Mouse (Mus musculus): Measurements from ENCODE around the gene Ppm1l. TPM values are rescaled to one million over a fixed set of nuclear protein-coding genes. Genes with fewer than 3 reads are reported as not detected.
A peak's percentile ranks its signal among the peaks of the same experiment; 100 is the strongest.

The Ppm1l gene
- polyA plus RNA-seq, 1 experiment from 2014 or later: 7.3 TPM

DNA sequence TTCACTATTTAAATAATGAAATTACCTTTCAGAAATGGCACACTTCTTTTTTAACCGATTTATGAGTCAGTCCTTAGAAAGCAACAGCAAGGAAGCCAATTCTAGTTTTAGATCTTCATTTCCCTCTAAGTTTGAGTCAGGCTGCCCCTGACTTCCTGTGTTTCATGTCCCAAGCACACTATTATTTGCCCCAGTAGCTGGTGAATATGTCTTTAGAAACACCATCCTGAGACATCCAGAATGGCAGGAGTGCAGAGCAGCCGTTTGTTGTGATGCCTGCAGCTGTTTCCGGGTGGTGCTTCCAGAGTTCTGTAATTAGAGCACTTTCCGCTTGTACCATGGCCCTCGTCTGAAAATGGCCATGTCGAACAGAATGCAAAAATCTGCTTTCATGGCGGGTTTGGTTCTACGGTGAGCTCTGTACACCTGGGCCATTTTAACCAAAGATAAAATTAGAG is 208.4 kb downstream of the Ppm1l start:
- ATAC-seq (replicated peaks; ENCODE audit: low FRiP score, low TSS enrichment, low read depth) (no peak), DNase-seq (ENCODE audit: low spot score) (no peak)
- Histone ChIP-seq H3K4me2 (ENCODE audit: low read length) (no peak overlapping the region), H3K4me1 (replicated peaks; ENCODE audit: control insufficient read depth, insufficient read depth, low read length) (peaks cover 16% of the 10 kb centered on the region), H3K4me3 (ENCODE audit: low read depth, low read length) (no peak overlapping the region), H3K27ac (ENCODE audit: low read depth) (no peak overlapping the region), H3K9me3 (ENCODE audit: control insufficient read depth, low read length) (no peaks in the 10 kb centered on the region), H3K9ac (ENCODE audit: low read length) (no peak overlapping the region), H3K27me3 (replicated peaks; ENCODE audit: control insufficient read depth, insufficient read depth, low read length) (no peaks in the 10 kb centered on the region), H3K36me3 (ENCODE audit: control insufficient read depth, insufficient read depth, low read length) (no peaks in the 10 kb centered on the region)
- WGBS: 59% methylated on average over 8 of the region's 8 CpGs

DNA sequence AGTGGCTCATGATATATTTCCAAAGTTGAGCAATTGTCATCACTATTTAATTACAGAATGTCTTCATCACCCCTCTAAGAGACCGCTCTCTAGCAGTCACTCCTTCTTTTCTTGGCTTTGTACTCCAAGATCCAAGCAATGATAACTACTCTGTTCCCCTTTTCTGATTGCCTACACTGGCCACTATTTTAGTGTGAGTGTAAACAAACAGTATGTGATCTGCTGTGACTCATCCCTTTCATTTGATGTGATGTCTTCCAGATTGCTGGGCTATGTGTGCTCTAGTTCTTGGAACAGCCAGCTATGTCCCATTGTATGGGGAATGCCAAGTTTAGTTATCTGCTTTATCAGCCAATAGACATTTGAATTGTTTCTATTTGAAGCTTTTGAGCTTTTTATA is 210.7 kb downstream of the Ppm1l start:
- no peak for ATAC-seq (replicated peaks; ENCODE audit: low FRiP score, low TSS enrichment, low read depth)
- Histone ChIP-seq H3K4me1 (replicated peaks; ENCODE audit: control insufficient read depth, insufficient read depth, low read length) (peaks cover 9% of the 10 kb centered on the region; the same call in 1 of the 2 replicates), H3K9me3 (ENCODE audit: control insufficient read depth, low read length) (no peaks in the 10 kb centered on the region), H3K27me3 (replicated peaks; ENCODE audit: control insufficient read depth, insufficient read depth, low read length) (no peaks in the 10 kb centered on the region), H3K9ac (ENCODE audit: low read length) (no peak overlapping the region), H3K36me3 (ENCODE audit: control insufficient read depth, insufficient read depth, low read length) (no peaks in the 10 kb centered on the region), H3K4me2 (ENCODE audit: low read length) (no peak overlapping the region), H3K4me3 (ENCODE audit: low read depth, low read length) (no peak overlapping the region), H3K27ac (ENCODE audit: low read depth) (no peak overlapping the region)
- no peak for DNase-seq (ENCODE audit: low spot score)
- 68% methylated on average over 1 of the region's 1 CpGs for WGBS

DNA sequence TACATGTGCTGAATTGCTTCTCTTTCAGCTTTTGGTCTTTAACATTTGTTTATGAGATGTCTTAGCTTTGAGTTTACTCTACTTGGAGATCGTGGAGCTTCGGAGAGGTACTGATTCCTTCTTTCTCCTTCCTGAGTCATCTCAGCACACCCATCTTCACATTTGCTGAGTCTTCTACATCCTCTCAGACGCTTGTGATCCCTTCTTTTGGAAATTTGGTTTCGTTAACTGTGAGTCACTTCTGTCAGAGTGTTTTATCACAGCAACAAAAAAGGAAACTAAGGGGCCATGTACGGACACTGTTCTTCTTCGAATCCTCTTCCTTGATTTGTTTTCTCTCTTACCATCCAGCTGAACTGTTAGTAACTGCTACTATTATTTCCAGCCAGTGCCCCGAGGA is 212.9 kb downstream of the Ppm1l start:
- Histone ChIP-seq H3K4me3 (ENCODE audit: low read depth, low read length) (no peak overlapping the region), H3K4me1 (replicated peaks; ENCODE audit: control insufficient read depth, insufficient read depth, low read length) (peaks cover 9% of the 10 kb centered on the region; the same call in 1 of the 2 replicates), H3K36me3 (ENCODE audit: control insufficient read depth, insufficient read depth, low read length) (no peaks in the 10 kb centered on the region), H3K9me3 (ENCODE audit: control insufficient read depth, low read length) (no peaks in the 10 kb centered on the region), H3K4me2 (ENCODE audit: low read length) (no peak overlapping the region), H3K9ac (ENCODE audit: low read length) (no peak overlapping the region), H3K27ac (ENCODE audit: low read depth) (no peak overlapping the region), H3K27me3 (replicated peaks; ENCODE audit: control insufficient read depth, insufficient read depth, low read length) (no peaks in the 10 kb centered on the region)
- ATAC-seq (replicated peaks; ENCODE audit: low FRiP score, low TSS enrichment, low read depth): no peak
- no peak for DNase-seq (ENCODE audit: low spot score)
- WGBS: 39% methylated on average over 7 of the region's 7 CpGs

DNA sequence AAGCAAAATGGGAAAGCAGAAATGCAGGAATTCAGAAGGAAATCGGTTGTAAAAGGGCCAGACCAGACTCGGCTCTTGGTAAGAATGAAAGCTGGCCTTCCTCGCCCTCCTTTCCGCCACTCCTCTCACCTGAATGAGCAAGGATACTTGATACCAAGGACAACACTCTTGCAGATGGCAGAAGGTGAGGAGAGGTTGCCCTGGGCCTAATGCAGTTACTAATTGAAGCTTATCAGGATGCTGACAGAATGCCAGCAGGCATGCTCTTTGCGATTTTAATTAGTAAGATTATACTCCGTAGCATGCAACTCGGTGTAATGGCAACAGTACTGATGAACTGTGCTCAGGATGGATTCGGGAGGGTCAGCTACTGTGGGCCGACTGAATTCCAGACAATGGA is 214.8 kb downstream of the Ppm1l start:
- Histone ChIP-seq H3K27ac (ENCODE audit: low read depth) (no peak overlapping the region), H3K4me2 (ENCODE audit: low read length) (no peak overlapping the region), H3K27me3 (replicated peaks; ENCODE audit: control insufficient read depth, insufficient read depth, low read length) (no peaks in the 10 kb centered on the region), H3K4me3 (ENCODE audit: low read depth, low read length) (no peak overlapping the region), H3K36me3 (ENCODE audit: control insufficient read depth, insufficient read depth, low read length) (no peaks in the 10 kb centered on the region), H3K4me1 (replicated peaks; ENCODE audit: control insufficient read depth, insufficient read depth, low read length) (peaks cover 15% of the 10 kb centered on the region), H3K9ac (ENCODE audit: low read length) (no peak overlapping the region), H3K9me3 (ENCODE audit: control insufficient read depth, low read length) (no peaks in the 10 kb centered on the region)
- WGBS: 92% methylated on average over 9 of the region's 9 CpGs
- ATAC-seq (replicated peaks; ENCODE audit: low FRiP score, low TSS enrichment, low read depth): no peak
- no peak for DNase-seq (ENCODE audit: low spot score)

DNA sequence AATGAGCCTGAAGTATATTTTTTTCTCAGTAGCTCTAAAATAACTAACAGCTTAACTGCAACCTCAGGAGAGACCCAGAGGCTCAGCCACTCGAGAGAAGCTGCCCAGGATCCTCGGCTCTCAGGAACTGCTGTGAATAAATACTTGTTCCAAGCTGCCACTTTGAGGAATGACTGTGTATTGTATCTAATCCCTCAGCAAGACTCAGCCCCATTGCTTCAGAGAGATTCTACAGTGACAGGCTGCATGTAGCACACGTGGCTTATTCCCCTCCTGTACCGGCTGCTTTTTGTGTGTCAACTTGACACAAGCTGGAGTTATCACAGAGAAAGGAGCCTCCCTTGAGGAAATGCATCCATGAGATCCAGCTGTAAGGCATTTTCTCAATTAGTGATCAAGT is 216.0 kb downstream of the Ppm1l start:
- H3K9ac ChIP-seq (ENCODE audit: low read length): no peak overlapping the region
- WGBS: 22% methylated on average over 4 of the region's 4 CpGs
- H3K4me2 ChIP-seq (ENCODE audit: low read length): no peak overlapping the region
- ATAC-seq (replicated peaks; ENCODE audit: low FRiP score, low TSS enrichment, low read depth) (peak; percentile 58; the same call in 1 of the 2 replicates), DNase-seq (ENCODE audit: low spot score) (no peak)
- H3K36me3 ChIP-seq (ENCODE audit: control insufficient read depth, insufficient read depth, low read length): no peaks in the 10 kb centered on the region
- H3K27ac ChIP-seq (ENCODE audit: low read depth): no peak overlapping the region
- H3K4me3 ChIP-seq (ENCODE audit: low read depth, low read length): no peak overlapping the region
- no peaks in the 10 kb centered on the region for H3K27me3 ChIP-seq (replicated peaks; ENCODE audit: control insufficient read depth, insufficient read depth, low read length)
- no peaks in the 10 kb centered on the region for H3K9me3 ChIP-seq (ENCODE audit: control insufficient read depth, low read length)
- peaks cover 18% of the 10 kb centered on the region for H3K4me1 ChIP-seq (replicated peaks; ENCODE audit: control insufficient read depth, insufficient read depth, low read length)

DNA sequence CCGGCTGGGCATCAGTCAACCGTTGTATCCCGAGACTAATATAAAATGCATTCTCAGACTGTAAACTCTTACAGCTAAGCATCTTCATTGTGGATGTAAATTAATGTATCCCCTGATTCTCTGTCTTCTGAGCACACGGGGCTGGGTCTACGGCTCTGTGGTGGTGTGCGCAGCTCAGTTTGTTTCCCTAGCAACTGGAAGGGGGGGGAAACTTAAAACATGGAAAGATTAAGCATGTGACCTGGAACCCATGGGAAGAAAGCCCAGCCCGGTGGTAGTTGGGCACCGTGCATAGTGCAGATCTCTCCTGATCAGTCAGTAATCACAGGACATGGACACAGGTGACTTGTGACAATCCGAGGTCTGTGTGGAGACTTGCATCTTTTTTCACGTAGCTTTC is 218.8 kb downstream of the Ppm1l start:
- no peak overlapping the region for H3K9ac ChIP-seq (ENCODE audit: low read length)
- no peak overlapping the region for H3K4me3 ChIP-seq (ENCODE audit: low read depth, low read length)
- H3K27ac ChIP-seq (ENCODE audit: low read depth): no peak overlapping the region
- 84% methylated on average over 10 of the region's 10 CpGs for WGBS
- no peaks in the 10 kb centered on the region for H3K9me3 ChIP-seq (ENCODE audit: control insufficient read depth, low read length)
- ATAC-seq (replicated peaks; ENCODE audit: low FRiP score, low TSS enrichment, low read depth) (no peak), DNase-seq (ENCODE audit: low spot score) (no peak)
- H3K4me2 ChIP-seq (ENCODE audit: low read length): no peak overlapping the region
- no peaks in the 10 kb centered on the region for H3K36me3 ChIP-seq (ENCODE audit: control insufficient read depth, insufficient read depth, low read length)
- no peaks in the 10 kb centered on the region for H3K27me3 ChIP-seq (replicated peaks; ENCODE audit: control insufficient read depth, insufficient read depth, low read length)
- peaks cover 13% of the 10 kb centered on the region for H3K4me1 ChIP-seq (replicated peaks; ENCODE audit: control insufficient read depth, insufficient read depth, low read length)

DNA sequence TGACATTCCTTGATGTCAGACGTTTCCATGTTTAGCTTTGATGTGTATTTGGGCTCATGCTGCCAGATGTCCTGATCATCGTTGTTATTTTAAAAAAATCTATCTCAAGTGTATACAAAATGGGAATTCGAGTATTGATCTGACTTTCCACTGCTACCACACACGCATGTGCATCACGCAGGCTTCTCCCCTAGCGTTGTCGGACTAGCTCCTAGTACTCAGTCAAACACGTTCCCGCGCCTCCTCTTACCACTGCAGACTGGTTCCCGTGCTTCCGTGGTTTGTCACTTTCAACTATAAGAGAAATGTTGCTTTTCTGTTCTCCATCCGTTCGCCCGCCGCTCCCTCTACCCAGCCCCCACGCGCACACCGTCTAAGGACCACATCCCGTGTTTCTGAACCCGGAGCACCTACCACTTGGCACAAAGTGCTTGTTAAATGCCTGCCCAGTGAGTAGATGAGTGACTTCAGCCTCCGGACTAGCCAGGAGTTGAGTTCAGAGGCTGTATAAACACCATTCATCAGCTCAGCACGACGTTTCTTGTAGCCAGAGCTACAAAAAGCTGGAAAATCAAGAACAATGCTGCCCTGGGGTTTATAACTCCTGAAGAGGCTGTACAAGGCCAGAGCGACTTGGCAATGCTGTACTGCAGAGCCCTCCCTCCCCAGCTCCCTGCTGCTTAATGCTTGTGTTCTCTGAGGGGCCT is 219.4 kb downstream of the Ppm1l start:
- WGBS: 37% methylated on average over 25 of the region's 25 CpGs
- Histone ChIP-seq H3K27me3 (replicated peaks; ENCODE audit: control insufficient read depth, insufficient read depth, low read length) (no peaks in the 10 kb centered on the region), H3K9me3 (ENCODE audit: control insufficient read depth, low read length) (no peaks in the 10 kb centered on the region), H3K27ac (ENCODE audit: low read depth) (peak overlapping the region; percentile 57; the same call in 1 of the 2 replicates), H3K36me3 (ENCODE audit: control insufficient read depth, insufficient read depth, low read length) (no peaks in the 10 kb centered on the region), H3K4me1 (replicated peaks; ENCODE audit: control insufficient read depth, insufficient read depth, low read length) (peaks cover 13% of the 10 kb centered on the region), H3K4me2 (ENCODE audit: low read length) (peak overlapping the region; percentile 7; the same call in 1 of the 2 replicates), H3K9ac (ENCODE audit: low read length) (no peak overlapping the region), H3K4me3 (ENCODE audit: low read depth, low read length) (no peak overlapping the region)
- ATAC-seq (replicated peaks; ENCODE audit: low FRiP score, low TSS enrichment, low read depth): no peak
- no peak for DNase-seq (ENCODE audit: low spot score)

DNA sequence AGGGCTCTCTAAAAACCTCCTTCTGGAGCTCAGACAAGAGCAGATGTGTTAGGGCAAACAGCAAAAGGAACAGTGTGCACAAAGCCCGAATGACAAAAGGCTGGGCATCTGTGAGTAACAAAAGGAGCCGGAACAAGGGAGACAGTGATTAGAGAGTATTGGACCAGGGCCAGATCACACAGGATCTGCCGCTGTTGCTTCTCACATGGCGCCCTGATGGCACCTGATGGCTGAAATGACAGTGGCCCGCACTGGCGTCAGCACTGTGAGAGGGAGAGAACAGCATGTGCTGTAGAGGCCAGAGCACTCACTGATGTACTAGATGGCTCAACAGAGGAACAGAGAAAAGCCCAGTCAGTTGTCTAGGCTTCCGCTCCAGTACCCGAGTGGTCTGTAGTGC is 226.3 kb downstream of the Ppm1l start:
- no peak overlapping the region for H3K4me2 ChIP-seq (ENCODE audit: low read length)
- no peaks in the 10 kb centered on the region; the same call in 1 of the 2 replicates for H3K4me1 ChIP-seq (replicated peaks; ENCODE audit: control insufficient read depth, insufficient read depth, low read length)
- no peak overlapping the region for H3K9ac ChIP-seq (ENCODE audit: low read length)
- no peak overlapping the region for H3K4me3 ChIP-seq (ENCODE audit: low read depth, low read length)
- WGBS: 86% methylated on average over 8 of the region's 8 CpGs
- no peak for ATAC-seq (replicated peaks; ENCODE audit: low FRiP score, low TSS enrichment, low read depth)
- no peaks in the 10 kb centered on the region for H3K27me3 ChIP-seq (replicated peaks; ENCODE audit: control insufficient read depth, insufficient read depth, low read length)
- H3K36me3 ChIP-seq (ENCODE audit: control insufficient read depth, insufficient read depth, low read length): no peaks in the 10 kb centered on the region
- H3K27ac ChIP-seq (ENCODE audit: low read depth): no peak overlapping the region
- DNase-seq (ENCODE audit: low spot score): no peak
- no peaks in the 10 kb centered on the region for H3K9me3 ChIP-seq (ENCODE audit: control insufficient read depth, low read length)

DNA sequence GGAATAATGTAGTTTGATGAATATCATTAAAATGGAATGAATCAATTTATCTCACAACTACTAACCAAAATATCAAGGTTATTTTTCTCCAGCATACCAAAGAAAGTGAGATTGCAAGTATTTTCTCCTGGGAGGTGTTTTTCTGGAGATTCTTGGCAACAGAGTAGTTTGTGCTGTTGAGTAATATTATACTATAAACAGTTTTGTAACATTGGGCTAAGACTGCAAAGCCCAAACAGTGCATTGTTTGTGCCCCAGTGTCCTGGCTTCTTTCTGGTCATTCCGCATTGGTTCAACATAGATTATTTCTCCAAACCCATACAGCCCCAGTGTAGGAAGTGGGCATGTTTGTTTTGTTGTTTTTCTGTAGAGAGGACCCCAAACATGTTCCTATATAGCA is 227.1 kb downstream of the Ppm1l start:
- Histone ChIP-seq H3K36me3 (ENCODE audit: control insufficient read depth, insufficient read depth, low read length) (no peaks in the 10 kb centered on the region), H3K9ac (ENCODE audit: low read length) (no peak overlapping the region), H3K27me3 (replicated peaks; ENCODE audit: control insufficient read depth, insufficient read depth, low read length) (no peaks in the 10 kb centered on the region), H3K9me3 (ENCODE audit: control insufficient read depth, low read length) (no peaks in the 10 kb centered on the region), H3K4me3 (ENCODE audit: low read depth, low read length) (no peak overlapping the region), H3K4me1 (replicated peaks; ENCODE audit: control insufficient read depth, insufficient read depth, low read length) (no peaks in the 10 kb centered on the region; the same call in 1 of the 2 replicates), H3K4me2 (ENCODE audit: low read length) (no peak overlapping the region), H3K27ac (ENCODE audit: low read depth) (no peak overlapping the region)
- ATAC-seq (replicated peaks; ENCODE audit: low FRiP score, low TSS enrichment, low read depth) (no peak), DNase-seq (ENCODE audit: low spot score) (no peak)
- WGBS: 89% methylated on average over 1 of the region's 1 CpGs
